Mouse (Mus musculus) megakaryocyte, embryonic 14.5 days (primary cell): ENCODE measurements at regions not wholly inside any gene's neighbourhood (a gene's known extent, or its start where the extent isn't known, plus 50 kb on each side); places are given as distances from the start of the nearest gene placed in this dataset.

Source experiments
- FLI1 ChIP-seq: IDR thresholded peaks from 2 replicates; pipeline ENCODE4 v1.6.1; 2012; ENCODE audit warnings: low read length, inconsistent platforms, mixed read lengths
- GATA1 ChIP-seq: IDR thresholded peaks from 3 replicates; pipeline ENCODE4 v1.6.1; 2012; ENCODE audit warnings: mixed read lengths, low read length, inconsistent platforms, borderline replicate concordance

GRCm38 (mm10) chr8:126804115-126804514 is 141.5 kb downstream of the Tomm20 start:
- TF ChIP-seq GATA1, result no peak; the same call in 2 of the 3 replicates
- no peak for TF ChIP-seq FLI1
